Mouse (Mus musculus) kidney, adult 2 months (tissue): ENCODE data around the gene Sim1.

Experiments used
- CTCF ChIP-seq: fragments of 200-500 bp; conservative IDR thresholded peaks from 2 replicates; pipeline ENCODE4 v1.5.1; 2011; ENCODE audit warnings: low read depth, mild to moderate bottlenecking, control low read depth, low read length, moderate library complexity, mixed read lengths; ENCODE audit not compliant: insufficient read depth, insufficient read length
- POLR2A ChIP-seq: fragments of 200-500 bp; IDR thresholded peaks from one replicate; pipeline ENCODE4 v1.6.1; 2011; ENCODE audit warnings: low read depth, low read length, control low read depth

GRCm38 (mm10) chr10:51014901-51015300 is 120.3 kb downstream of the Sim1 start:
- TF ChIP-seq CTCF (no peak), POLR2A (no peak)
